Mouse (Mus musculus): ENCODE measurements at regions not wholly inside any gene's neighbourhood (a gene's known extent, or its start where the extent isn't known, plus 50 kb on each side); places are given as distances from the start of the nearest gene placed in this dataset.

GRCm38 (mm10) chr16:77315354-77315753 lies 286.5 kb downstream of the Gm11146 start:
- peak in 1 of 2 experiments; percentile 18 for DNase-seq

- DNase-seq, result no peak
These were observed 288.7 kb downstream of the Gm11146 start for GRCm38 (mm10) chr16:77313195-77313594.

- peak in 1 of 2 experiments; percentile 12 for DNase-seq
These were observed 288.0 kb downstream of the Usp25 start for GRCm38 (mm10) chr16:77301270-77302171.

- peak in 1 of 2 experiments; percentile 17 for DNase-seq
These were observed 287.2 kb downstream of the Usp25 start for GRCm38 (mm10) chr16:77300572-77301213.

GRCm38 (mm10) chr16:77295574-77296355 lies 282.3 kb downstream of the Usp25 start:
- no peak for DNase-seq

GRCm38 (mm10) chr16:77292317-77292771 lies 278.8 kb downstream of the Usp25 start:
- DNase-seq, result no peak

- no peak for DNase-seq
These were observed 278.3 kb downstream of the Usp25 start for GRCm38 (mm10) chr16:77291723-77292316.

GRCm38 (mm10) chr16:77284205-77284604 lies 270.7 kb downstream of the Usp25 start:
- peak in 1 of 2 experiments; percentile 15 for DNase-seq

- DNase-seq, result no peak
These were observed 266.4 kb downstream of the Usp25 start for GRCm38 (mm10) chr16:77279916-77280315.

- no peak for DNase-seq
These were observed 266.0 kb downstream of the Usp25 start for GRCm38 (mm10) chr16:77279495-77279894.

- DNase-seq, result no peak
These were observed 259.8 kb downstream of the Usp25 start for GRCm38 (mm10) chr16:77273306-77273705.

- DNase-seq, result no peak
These were observed 255.4 kb downstream of the Usp25 start for GRCm38 (mm10) chr16:77268926-77269325.

- DNase-seq, result no peak
These were observed 254.2 kb downstream of the Usp25 start for GRCm38 (mm10) chr16:77267679-77268078.

- DNase-seq, result peak in 1 of 2 experiments; percentile 38
These were observed 238.8 kb downstream of the Usp25 start for GRCm38 (mm10) chr16:77252349-77252748.

GRCm38 (mm10) chr16:77251422-77251821 lies 237.9 kb downstream of the Usp25 start:
- DNase-seq, result no peak

- DNase-seq, result no peak
These were observed 227.4 kb downstream of the Usp25 start for GRCm38 (mm10) chr16:77240876-77241275.

GRCm38 (mm10) chr16:77239176-77239790 lies 225.8 kb downstream of the Usp25 start:
- DNase-seq, result no peak

- no peak for DNase-seq
These were observed 225.1 kb downstream of the Usp25 start for GRCm38 (mm10) chr16:77238358-77239175.

GRCm38 (mm10) chr16:77237631-77238357 lies 224.3 kb downstream of the Usp25 start:
- no peak for DNase-seq

GRCm38 (mm10) chr16:77237272-77237603 lies 223.7 kb downstream of the Usp25 start:
- no peak for DNase-seq

All from heart, adult 18-20 months (tissue).